Mouse (Mus musculus): ENCODE measurements at regions not wholly inside any gene's neighbourhood (a gene's known extent, or its start where the extent isn't known, plus 50 kb on each side); places are given as distances from the start of the nearest gene placed in this dataset.

DNA sequence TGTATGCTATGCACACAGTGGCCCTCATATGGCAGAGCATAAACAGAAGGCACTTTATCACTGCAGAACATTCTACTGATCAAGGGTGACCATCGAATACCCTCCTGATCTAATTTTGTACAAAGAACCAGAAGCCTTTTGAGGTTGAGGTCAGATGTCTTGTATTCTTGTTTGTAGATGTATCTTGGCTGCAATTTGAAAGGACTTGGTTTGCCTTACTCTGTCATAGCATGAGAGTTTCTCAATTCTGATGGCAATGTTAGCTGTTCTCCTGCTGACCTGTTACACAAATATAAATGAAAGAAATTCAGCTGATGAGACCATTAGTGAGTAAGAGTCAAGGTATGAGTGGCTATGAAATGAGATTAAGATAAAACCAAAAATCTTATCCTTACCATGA is 199.1 kb upstream of the Aldoart1 start:
- no peak for DNase-seq

- DNase-seq, result no peak
Measured at GRCm38 (mm10) chr4:73047804-73048203, 195.4 kb upstream of the Aldoart1 start.

- no peak for DNase-seq
Measured at GRCm38 (mm10) chr4:73044356-73044755, 191.9 kb upstream of the Aldoart1 start.

GRCm38 (mm10) chr4:73042672-73043071 is 190.2 kb upstream of the Aldoart1 start:
- DNase-seq, result peak; percentile 23

- DNase-seq, result no peak
Measured at GRCm38 (mm10) chr4:73041486-73041885, 189.1 kb upstream of the Aldoart1 start.

DNA sequence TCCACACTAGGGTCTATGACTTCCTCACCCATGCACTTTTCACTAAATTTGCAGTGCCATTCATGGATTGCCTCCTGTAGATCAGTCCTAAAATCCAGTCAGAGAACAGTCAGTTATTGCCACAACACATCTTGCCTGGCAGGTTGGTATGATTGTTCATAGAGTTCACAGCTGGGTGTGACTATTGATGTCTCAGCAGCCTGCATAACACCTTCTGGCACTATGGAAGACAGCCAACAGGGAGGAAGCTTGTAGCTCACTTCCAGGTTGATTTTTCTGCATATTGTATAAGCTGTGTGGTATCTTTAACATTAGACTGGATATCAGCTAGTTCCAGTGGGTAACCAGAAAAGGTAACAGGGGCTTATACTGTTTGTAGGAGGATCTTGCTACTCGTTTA is 145.3 kb upstream of the Aldoart1 start:
- DNase-seq, result peak; percentile 2

- peak; percentile 3 for DNase-seq
Measured at GRCm38 (mm10) chr4:72996102-72996501, 143.7 kb upstream of the Aldoart1 start.

DNA sequence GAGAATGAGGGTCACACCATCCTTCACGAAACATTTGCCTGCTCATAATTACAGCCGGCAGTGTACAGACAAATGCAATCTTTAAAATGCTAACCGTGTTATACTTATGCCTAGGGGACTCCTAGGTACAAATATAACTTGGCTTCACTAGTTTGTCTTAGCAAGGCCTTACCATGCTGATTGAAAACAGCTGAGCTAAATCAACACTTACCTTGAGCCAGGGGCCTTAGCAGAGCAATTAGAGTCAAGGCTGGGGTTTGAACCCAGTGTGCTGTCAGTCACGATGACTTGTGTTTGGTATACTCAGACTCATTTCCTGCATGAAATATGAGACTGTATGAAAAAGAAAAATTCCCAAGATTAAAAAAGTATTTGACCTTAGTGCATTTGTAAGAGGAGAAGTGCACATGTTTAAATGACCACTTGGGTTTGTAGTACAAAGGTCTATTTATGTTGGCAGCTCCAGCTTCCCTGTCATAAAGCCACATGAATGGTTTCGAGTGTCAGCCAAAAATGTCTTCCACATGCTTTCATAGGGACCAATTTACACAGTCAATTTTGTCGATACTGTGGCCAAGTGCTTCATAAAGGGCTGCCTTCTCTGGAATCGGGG is 94.0 kb upstream of the Aldoart1 start:
- no peak for DNase-seq

- DNase-seq, result no peak
Measured at GRCm38 (mm10) chr4:72923396-72923795, 71.0 kb upstream of the Aldoart1 start.

DNA sequence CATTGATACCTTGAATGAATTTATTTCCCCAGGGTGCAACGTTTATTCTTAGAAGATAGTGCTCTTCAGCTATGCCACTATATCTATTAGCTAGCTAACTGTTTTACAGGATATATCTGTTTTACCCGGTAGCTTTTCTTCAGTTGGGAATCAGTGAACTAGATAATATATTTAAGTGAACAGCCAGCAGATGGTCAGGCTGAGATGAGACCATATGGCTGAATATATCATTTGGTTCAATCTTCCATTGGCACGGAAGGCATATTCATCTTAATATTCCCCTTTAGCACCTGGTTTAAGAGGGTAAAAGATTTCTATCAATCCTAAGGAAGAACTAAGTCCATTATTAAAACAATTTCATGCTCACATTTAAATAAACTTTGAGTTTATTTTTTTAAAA is 62.6 kb upstream of the Aldoart1 start:
- DNase-seq, result no peak

Measured in right cerebral cortex, adult 18-20 months (tissue).